In genomic region chr4:126533729-126534070, GRCm38 (mm10) we compare ENCODE assay signal across 7 mouse cellular contexts. TPM values are rescaled to one million over a fixed set of nuclear protein-coding genes. Genes with fewer than 3 reads are reported as not detected.
DNase-seq lines count a peak whose midpoint lies in the region; ATAC-seq and TF ChIP-seq lines count a peak whose summit lies in the region.

No protein-coding gene starts in this region.

- peaks cover 10% of the 10 kb centered on the region for H3K4me1 ChIP-seq in lung, embryonic 16.5 days (replicated peaks; ENCODE audit: control insufficient read depth, insufficient read depth, low read length)
- peaks cover 12% of the 10 kb centered on the region for H3K4me1 ChIP-seq in forebrain, embryonic 12.5 days
- peaks cover 3% of the 10 kb centered on the region for H3K4me1 ChIP-seq in limb, embryonic 12.5 days (replicated peaks)
- H3K4me1 ChIP-seq in small intestine, adult 2 months (ENCODE audit: control insufficient read depth, insufficient read depth, insufficient read length, low read length), result no peaks in the 10 kb centered on the region

- H3K4me2 ChIP-seq in lung, embryonic 16.5 days (ENCODE audit: low read depth, low read length), result peak overlapping the region; percentile 77
- peak overlapping the region; percentile 91 for H3K4me2 ChIP-seq in forebrain, embryonic 12.5 days
- H3K4me2 ChIP-seq in limb, embryonic 12.5 days, result peak overlapping the region; percentile 90

- H3K36me3 ChIP-seq in lung, embryonic 16.5 days (ENCODE audit: control insufficient read depth, insufficient read depth, low read length), result no peaks in the 10 kb centered on the region
- no peaks in the 10 kb centered on the region for H3K36me3 ChIP-seq in forebrain, embryonic 12.5 days (replicated peaks)
- H3K36me3 ChIP-seq in limb, embryonic 12.5 days, result no peaks in the 10 kb centered on the region
- H3K36me3 ChIP-seq in small intestine, adult 2 months (ENCODE audit: control insufficient read depth, insufficient read depth, low read length), result no peaks in the 10 kb centered on the region

- no peak for TF ChIP-seq CTCF in small intestine, adult 2 months (IDR thresholded peaks at IDR 0.05; ENCODE audit: extremely low read depth, insufficient read length, insufficient replicate concordance, low read depth, low read length)

- H3K27ac ChIP-seq in lung, embryonic 16.5 days (ENCODE audit: low read length), result no peak overlapping the region
- H3K27ac ChIP-seq in forebrain, embryonic 12.5 days, result peak overlapping the region; percentile 71
- no peak overlapping the region for H3K27ac ChIP-seq in limb, embryonic 12.5 days
- no peak overlapping the region for H3K27ac ChIP-seq in small intestine, adult 2 months (ENCODE audit: insufficient read depth, low read depth, low read length)

- H3K9me3 ChIP-seq in lung, embryonic 16.5 days (ENCODE audit: control insufficient read depth, low read length), result no peaks in the 10 kb centered on the region
- H3K9me3 ChIP-seq in forebrain, embryonic 12.5 days, result no peaks in the 10 kb centered on the region
- H3K9me3 ChIP-seq in limb, embryonic 12.5 days, result no peaks in the 10 kb centered on the region

- H3K4me3 ChIP-seq in lung, embryonic 16.5 days (ENCODE audit: low read length), result peak overlapping the region; percentile 94
- peak overlapping the region; percentile 94 for H3K4me3 ChIP-seq in forebrain, embryonic 12.5 days (replicated peaks)
- peak overlapping the region; percentile 95 for H3K4me3 ChIP-seq in limb, embryonic 12.5 days (replicated peaks)
- peak overlapping the region; percentile 98 for H3K4me3 ChIP-seq in small intestine, adult 2 months (ENCODE audit: low read depth, low read length)

- TF ChIP-seq POLR2A in small intestine, adult 2 months (IDR thresholded peaks at IDR 0.05; ENCODE audit: low read depth, low read length), result no peak

- H3K9ac ChIP-seq in lung, embryonic 16.5 days (ENCODE audit: low read length), result peak overlapping the region; percentile 94
- peak overlapping the region; percentile 95 for H3K9ac ChIP-seq in forebrain, embryonic 12.5 days
- H3K9ac ChIP-seq in limb, embryonic 12.5 days (replicated peaks), result peak overlapping the region; percentile 87

- H3K27me3 ChIP-seq in lung, embryonic 16.5 days (ENCODE audit: control insufficient read depth, insufficient read depth, low read depth, low read length), result no peaks in the 10 kb centered on the region; the same call in 1 of the 2 replicates
- H3K27me3 ChIP-seq in forebrain, embryonic 12.5 days, result peaks cover 10% of the 10 kb centered on the region; the same call in 1 of the 2 replicates
- H3K27me3 ChIP-seq in limb, embryonic 12.5 days, result peaks cover 15% of the 10 kb centered on the region; the same call in 1 of the 2 replicates
- 0 out of 2 replicates have a peak, but pooled peaks cover 8% of the 10 kb centered on the region for H3K27me3 ChIP-seq in small intestine, adult 2 months (ENCODE audit: control insufficient read depth, insufficient read depth, low read length)

- peak; percentile 55; the same call in 1 of the 2 replicates for ATAC-seq in lung, embryonic 16.5 days (ENCODE audit: low read depth)
- peak; percentile 63; the same call in 1 of the 2 replicates for ATAC-seq in forebrain, embryonic 12.5 days (ENCODE audit: low FRiP score)
- peak; percentile 39; the same call in 1 of the 2 replicates for ATAC-seq in limb, embryonic 12.5 days (ENCODE audit: insufficient number of reproducible peaks, insufficient read depth, low FRiP score, low TSS enrichment, low read depth)

- intact Hi-C loops in left cerebral cortex, postnatal 4 days (cut with DNase I), result no loop called here

- DNase-seq in lung, postnatal 36 days, result no peak
- DNase-seq in left cerebral cortex, postnatal 4 days, result no peak
- no peak for DNase-seq in layer of hippocampus, adult 9-10 months (ENCODE audit: low spot score)

- WGBS in lung, embryonic 16.5 days, result 7% methylated on average over 7 of the region's 7 CpGs
- whole genome bisulfite sequencing in forebrain, embryonic 12.5 days, result 5% methylated on average over 7 of the region's 7 CpGs
- WGBS in limb, embryonic 12.5 days, result 10% methylated on average over 7 of the region's 7 CpGs
- 15% methylated on average over 7 of the region's 7 CpGs for WGBS in small intestine, adult 2 months

RNA-seq across cellular contexts. Expression of gene Ago4, which starts 0.4 kb away (rescaled TPM):
- polyA plus RNA-seq in lung, embryonic 16.5 days (2015; fragmentation: Nextera tagmentation; extraction: Ambion mirVana), result 3.8 and 4.0 TPM in 2 replicates
- polyA plus RNA-seq in forebrain, embryonic 12.5 days (2016; fragmentation: Nextera tagmentation; extraction: Ambion mirVana), result 6.1 and 6.3 TPM in 2 replicates
- polyA plus RNA-seq in limb, embryonic 12.5 days (2016; fragmentation: Nextera tagmentation; extraction: Ambion mirVana), result 2.3 and 3.3 TPM in 2 replicates
- 0.22 and 0.63 TPM in 2 replicates for polyA plus RNA-seq in small intestine, adult 2 months (2012; rRNA removed)
- 10 to 100 TPM; 10.7 to 12.8 TPM for total RNA-seq in left cerebral cortex, postnatal 4 days (2021)

RNA-seq across cellular contexts. Expression of gene Clspn, which starts 23.0 kb away (rescaled TPM):
- polyA plus RNA-seq in lung, embryonic 16.5 days (2015; fragmentation: Nextera tagmentation; extraction: Ambion mirVana), result 37.5 and 41.3 TPM in 2 replicates
- polyA plus RNA-seq in forebrain, embryonic 12.5 days (2016; fragmentation: Nextera tagmentation; extraction: Ambion mirVana), result 47.8 and 49.3 TPM in 2 replicates
- 40.8 and 52.9 TPM in 2 replicates for polyA plus RNA-seq in limb, embryonic 12.5 days (2016; fragmentation: Nextera tagmentation; extraction: Ambion mirVana)
- polyA plus RNA-seq in small intestine, adult 2 months (2012; rRNA removed), result 0.20 and 0.53 TPM in 2 replicates
- 1 to 10 TPM; 4.2 TPM for total RNA-seq in left cerebral cortex, postnatal 4 days (2021)

Comparison
In these comparisons a context has a peak if more than half of its experiments do, and no peak if none do; other contexts are left out.
1. RNA of gene Clspn, which starts 23.0 kb away (polyA plus RNA-seq): 40.8 to 52.9 TPM in limb, embryonic 12.5 days, 47.8 to 49.3 TPM in forebrain, embryonic 12.5 days and 37.5 to 41.3 TPM in lung, embryonic 16.5 days; 0.20 to 0.53 TPM in small intestine, adult 2 months; every median in the first group is over 10 times any median in the second.
2. Peak in every context shown above with its lines, with median percentiles within 50 percentile points of each other: ATAC-seq, H3K4me2 ChIP-seq, H3K4me3 ChIP-seq and H3K9ac ChIP-seq.